Mouse (Mus musculus): ENCODE results near the gene Kat6b.

The Kat6b gene

GRCm38 (mm10) chr14:21720430-21721205, 239.4 kb downstream of the Kat6b start:
- DNase-seq: no peak

All from lung, postnatal 14 days (tissue).